10 mouse cellular contexts compared by ENCODE assay signal in genomic region chr12:30160475-30160874, GRCm38 (mm10). TPM values are rescaled to one million over a fixed set of nuclear protein-coding genes. Genes with fewer than 3 reads are reported as not detected.
DNase-seq lines count a peak whose midpoint lies in the region; ATAC-seq lines count a peak whose summit lies in the region.
"Had no signal": no experiment of that assay in that cellular context is flagged by ENCODE, and none has a peak within 500 bp of the region (broad histone marks: within the 10 kb centered on the region; RNA-seq: fewer than 3 reads in every experiment).

No protein-coding gene starts in this region.

- no peak overlapping the region for H3K4me2 ChIP-seq in hindbrain, embryonic 14.5 days (replicated peaks)
- no peak overlapping the region for H3K4me2 ChIP-seq in hindbrain, embryonic 11.5 days (replicated peaks; ENCODE audit: low read depth, low read length)
- H3K4me2 ChIP-seq in forebrain, embryonic 16.5 days (ENCODE audit: low read length), result no peak overlapping the region

- no peaks in the 10 kb centered on the region for H3K27me3 ChIP-seq in hindbrain, embryonic 14.5 days (ENCODE audit: control insufficient read depth, insufficient read depth, low read length)
- no peaks in the 10 kb centered on the region for H3K27me3 ChIP-seq in hindbrain, embryonic 11.5 days (ENCODE audit: control insufficient read depth, insufficient read depth, low read length)
- no peaks in the 10 kb centered on the region for H3K27me3 ChIP-seq in forebrain, embryonic 16.5 days (replicated peaks; ENCODE audit: control insufficient read depth, insufficient read depth, low read length)

- H3K9me3 ChIP-seq in hindbrain, embryonic 14.5 days (ENCODE audit: control insufficient read depth, low read length), result no peaks in the 10 kb centered on the region
- no peaks in the 10 kb centered on the region for H3K9me3 ChIP-seq in hindbrain, embryonic 11.5 days (ENCODE audit: control insufficient read depth, low read length)
- H3K9me3 ChIP-seq in forebrain, embryonic 16.5 days (ENCODE audit: control insufficient read depth, low read length), result no peaks in the 10 kb centered on the region

- WGBS in hindbrain, embryonic 14.5 days, result 86% methylated on average over 3 of the region's 3 CpGs
- 81% methylated on average over 3 of the region's 3 CpGs for WGBS in hindbrain, embryonic 11.5 days
- 72% methylated on average over 3 of the region's 3 CpGs for WGBS in forebrain, embryonic 16.5 days

- no peak overlapping the region for H3K9ac ChIP-seq in hindbrain, embryonic 14.5 days
- no peak overlapping the region for H3K9ac ChIP-seq in hindbrain, embryonic 11.5 days (ENCODE audit: low read depth, low read length)
- no peak overlapping the region for H3K9ac ChIP-seq in forebrain, embryonic 16.5 days (replicated peaks; ENCODE audit: low read depth, low read length)

- H3K36me3 ChIP-seq in hindbrain, embryonic 14.5 days (replicated peaks; ENCODE audit: control insufficient read depth, insufficient read depth), result no peaks in the 10 kb centered on the region
- H3K36me3 ChIP-seq in hindbrain, embryonic 11.5 days (ENCODE audit: control insufficient read depth, insufficient read depth, low read length), result no peaks in the 10 kb centered on the region
- H3K36me3 ChIP-seq in forebrain, embryonic 16.5 days (ENCODE audit: control insufficient read depth, insufficient read depth), result no peaks in the 10 kb centered on the region

- peak; percentile 28 for DNase-seq in hindbrain, embryonic 14.5 days (ENCODE audit: low spot score)
- DNase-seq in hindbrain, embryonic 11.5 days (ENCODE audit: low spot score), result no peak
- peak; percentile 43 to 84 for DNase-seq in adrenal gland, adult (ENCODE audit: inconsistent age in 2 of 2, low spot score in 1 of 2)
- peak; percentile 52 for DNase-seq in gonadal fat pad, adult 2 months (ENCODE audit: low read depth)
- peak; percentile 43 to 53 for DNase-seq in kidney, postnatal 4 days
- DNase-seq in frontal cortex, adult 2 months (ENCODE audit: extremely low spot score in 1 of 2, low spot score in 1 of 2), result no peak
- no peak for DNase-seq in cerebellum, adult 18-20 months
- DNase-seq: right cerebral cortex, postnatal 4 days had no signal

- H3K27ac ChIP-seq in hindbrain, embryonic 14.5 days, result peak overlapping the region; percentile 20; the same call in 1 of the 2 replicates
- no peak overlapping the region for H3K27ac ChIP-seq in hindbrain, embryonic 11.5 days (ENCODE audit: low read depth, low read length)
- H3K27ac ChIP-seq in forebrain, embryonic 16.5 days (ENCODE audit: low read length), result no peak overlapping the region
- H3K27ac ChIP-seq: left cerebral cortex, adult 2 months had no signal

- H3K4me3 ChIP-seq in hindbrain, embryonic 14.5 days (replicated peaks; ENCODE audit: low read length), result no peak overlapping the region
- H3K4me3 ChIP-seq in hindbrain, embryonic 11.5 days (ENCODE audit: low read depth, low read length), result no peak overlapping the region
- no peak overlapping the region for H3K4me3 ChIP-seq in forebrain, embryonic 16.5 days (replicated peaks; ENCODE audit: low read length)
- H3K4me3 ChIP-seq: left cerebral cortex, adult 2 months had no signal

- H3K4me1 ChIP-seq in hindbrain, embryonic 14.5 days (replicated peaks; ENCODE audit: control insufficient read depth, insufficient read depth, low read length), result no peaks in the 10 kb centered on the region
- H3K4me1 ChIP-seq in hindbrain, embryonic 11.5 days (replicated peaks; ENCODE audit: control insufficient read depth, insufficient read depth, low read length), result no peaks in the 10 kb centered on the region
- H3K4me1 ChIP-seq in forebrain, embryonic 16.5 days (replicated peaks; ENCODE audit: control insufficient read depth, insufficient read depth, low read length), result no peaks in the 10 kb centered on the region

- no peak; the same call in 1 of the 2 replicates for ATAC-seq in hindbrain, embryonic 14.5 days (ENCODE audit: low FRiP score)
- no peak for ATAC-seq in hindbrain, embryonic 11.5 days (ENCODE audit: low FRiP score)
- no peak for ATAC-seq in forebrain, embryonic 16.5 days

RNA-seq across cellular contexts. Expression of gene Tpo, which starts 28.1 kb away (rescaled TPM):
- 0.20 and 0.23 TPM in 2 replicates for polyA plus RNA-seq in hindbrain, embryonic 14.5 days (2014; fragmentation: Nextera tagmentation; extraction: Ambion mirVana)
- polyA plus RNA-seq in hindbrain, embryonic 11.5 days (2014; fragmentation: Nextera tagmentation; extraction: Ambion mirVana), result not detected in 2 replicates
- polyA plus RNA-seq in gonadal fat pad, adult 2 months (2012; rRNA removed), result 0.06 and 0.12 TPM in 2 replicates
- polyA plus RNA-seq in frontal cortex, adult 2 months (2012; rRNA removed), result 1.3 and 1.8 TPM in 2 replicates
- polyA plus RNA-seq in forebrain, embryonic 16.5 days (2015; fragmentation: Nextera tagmentation; extraction: Ambion mirVana), result 0.10 and 0.18 TPM in 2 replicates

Comparison
In these comparisons a context has a peak if more than half of its experiments do, and no peak if none do; other contexts are left out.
1. DNase-seq: peak in hindbrain, embryonic 14.5 days (single experiment), adrenal gland, adult (2 of 2), gonadal fat pad, adult 2 months (single experiment) and kidney, postnatal 4 days (2 of 2); none in hindbrain, embryonic 11.5 days (single experiment), frontal cortex, adult 2 months (0 of 2) and cerebellum, adult 18-20 months (0 of 2).